27 mouse cellular contexts compared by ENCODE assay signal in the genomic region with DNA sequence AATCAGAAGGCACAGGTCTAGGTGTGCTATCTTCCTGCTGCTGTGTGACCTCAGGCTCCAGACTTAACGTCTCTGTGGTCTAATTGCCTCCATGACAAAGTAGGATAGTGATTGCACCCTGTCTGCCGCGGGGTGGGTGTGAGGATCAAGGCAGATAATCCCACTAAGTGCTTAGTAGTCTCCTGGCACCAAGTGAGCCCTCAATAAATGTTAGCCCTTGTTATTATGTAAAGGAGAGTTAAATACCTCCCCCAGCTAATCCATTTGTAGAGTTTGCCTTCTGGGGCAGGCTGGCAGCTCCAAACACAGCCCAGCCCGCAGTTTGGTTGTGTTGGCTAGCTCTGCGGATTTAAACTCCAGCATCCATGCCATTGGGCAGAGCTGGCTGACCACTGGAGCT. TPM values are rescaled to one million over a fixed set of nuclear protein-coding genes. Genes with fewer than 3 reads are reported as not detected.
"Had no signal": no experiment of that assay in that cellular context is flagged by ENCODE, and none has a peak within 500 bp of the region (broad histone marks: within the 10 kb centered on the region; RNA-seq: fewer than 3 reads in every experiment).

No protein-coding gene starts in this region.

- H3K27me3 ChIP-seq: lung, embryonic 15.5 days; midbrain, embryonic 15.5 days; neural tube, embryonic 13.5 days had no signal

- H3K9me3 ChIP-seq: limb, embryonic 10.5 days; limb, embryonic 13.5 days; liver, embryonic 12.5 days; liver, embryonic 15.5 days; lung, embryonic 15.5 days; megakaryocyte, embryonic 14.5 days; midbrain, embryonic 15.5 days; neural tube, embryonic 13.5 days had no signal

- H3K4me2 ChIP-seq: limb, embryonic 13.5 days; liver, embryonic 12.5 days; liver, embryonic 15.5 days; lung, embryonic 15.5 days; midbrain, embryonic 11.5 days; midbrain, embryonic 15.5 days; neural tube, embryonic 13.5 days had no signal

- H3K36me3 ChIP-seq: limb, embryonic 10.5 days; limb, embryonic 13.5 days; liver, embryonic 12.5 days; liver, embryonic 15.5 days; lung, embryonic 15.5 days; midbrain, embryonic 15.5 days; neural tube, embryonic 13.5 days had no signal

- ATAC-seq: liver, embryonic 12.5 days; midbrain, embryonic 15.5 days had no signal

- H3K27ac ChIP-seq: limb, embryonic 10.5 days; limb, embryonic 13.5 days; liver, embryonic 12.5 days; liver, embryonic 15.5 days; lung, embryonic 15.5 days; midbrain, embryonic 15.5 days; neural tube, embryonic 13.5 days; stomach, postnatal 0 days had no signal

- H3K4me1 ChIP-seq: liver, embryonic 12.5 days; liver, embryonic 15.5 days; lung, embryonic 15.5 days had no signal

- H3K9ac ChIP-seq: limb, embryonic 13.5 days; liver, embryonic 12.5 days; liver, embryonic 15.5 days; lung, embryonic 15.5 days; midbrain, embryonic 15.5 days; neural tube, embryonic 13.5 days had no signal

- DNase-seq: kidney, adult 18-20 months; kidney, adult 9 months; kidney, postnatal 14 days; kidney, postnatal 4 days; layer of hippocampus, adult 9-11 months; layer of hippocampus, postnatal 36 days; liver; lung, adult 18-20 months; lung, postnatal 10 days; lung, postnatal 36 days; right cerebral cortex, adult 18-20 months; right cerebral cortex, postnatal 14 days; right cerebral cortex, postnatal 4 days; thymus, adult 2 months; thymus, postnatal 14 days; thymus, postnatal 4 days had no signal

- H3K4me3 ChIP-seq: limb, embryonic 10.5 days; limb, embryonic 13.5 days; liver, embryonic 12.5 days; liver, embryonic 15.5 days; lung, embryonic 15.5 days; megakaryocyte, embryonic 14.5 days; midbrain, embryonic 15.5 days; neural tube, embryonic 13.5 days had no signal

RNA-seq across cellular contexts. Expression of a gene that starts 22.8 kb away (rescaled TPM):
- polyA plus RNA-seq: limb, embryonic 10.5 days; liver, embryonic 12.5 days; liver, embryonic 15.5 days; stomach, embryonic 14.5 days had no signal
